Mouse (Mus musculus): Measurements from ENCODE around the gene Hint1. TPM values are rescaled to one million over a fixed set of nuclear protein-coding genes. Genes with fewer than 3 reads are reported as not detected.

Hint1 gene
- polyA plus RNA-seq, 1 experiment: 559 TPM

Other genes with a start within 250 kb of the Hint1 start
- gene Cdc42se2, start 78.7 kb upstream of the Hint1 start, polyA plus RNA-seq (2012; rRNA removed): 77.5 and 84.2 TPM in 2 replicates
- gene Lyrm7, start 5.5 kb upstream of the Hint1 start, polyA plus RNA-seq (2012; rRNA removed): 1.7 and 2.1 TPM in 2 replicates
- gene Gpx3, start 36.1 kb downstream of the Hint1 start, polyA plus RNA-seq (2012; rRNA removed): 1,195 and 1,949 TPM in 2 replicates
- gene Tnip1, start 96.5 kb downstream of the Hint1 start, polyA plus RNA-seq (2012; rRNA removed): 37.6 and 41.5 TPM in 2 replicates
- gene Anxa6, start 167.1 kb downstream of the Hint1 start, polyA plus RNA-seq (2012; rRNA removed): 182 and 288 TPM in 2 replicates
- 7.0 and 7.9 TPM in 2 replicates for gene Ccdc69, start 211.7 kb downstream of the Hint1 start, polyA plus RNA-seq (2012; rRNA removed)
- gene Gm2a, start 231.7 kb downstream of the Hint1 start, polyA plus RNA-seq (2012; rRNA removed): 87.2 and 90.0 TPM in 2 replicates